Mouse (Mus musculus): ENCODE data around the gene Akap6.

DNA sequence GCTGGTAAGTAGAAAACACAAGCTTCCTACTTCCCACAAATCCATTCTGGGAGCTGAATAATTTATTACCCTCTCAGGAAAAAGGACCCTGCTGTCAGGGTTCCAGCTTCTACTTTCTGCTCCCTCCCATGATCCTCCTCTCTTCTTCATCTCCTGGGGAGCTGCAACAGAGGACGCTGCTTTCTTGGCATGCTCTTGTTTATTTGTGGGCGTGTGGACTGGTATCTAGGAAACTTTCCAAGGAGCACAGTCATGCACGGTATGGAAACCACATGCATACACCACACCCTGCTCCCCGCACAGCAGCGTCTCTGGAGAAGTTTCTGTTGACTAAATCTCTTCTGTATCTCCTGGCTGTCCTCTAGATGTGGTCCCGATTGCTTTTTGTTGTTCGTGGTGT is 119.4 kb downstream of the Akap6 start:
- no peak for TF ChIP-seq CTCF (IDR thresholded peaks at IDR 0.05; ENCODE audit: control insufficient read depth, insufficient read depth, insufficient replicate concordance, low read depth, low read length)
- no peak for TF ChIP-seq POLR2A (IDR thresholded peaks at IDR 0.05; ENCODE audit: control insufficient read depth, low read depth, low read length)

All from testis, adult 2 months (tissue).